Mouse (Mus musculus) forebrain, embryonic 14.5 days (tissue): Measurements from ENCODE around the gene Pwwp2b. TPM values are rescaled to one million over a fixed set of nuclear protein-coding genes. Genes with fewer than 3 reads are reported as not detected.

Experiments
- ATAC-seq: fragments of 200-750 bp; cut with Nextera tagmentation; 2 replicates; pipeline ENCODE4 v1.8.0; 2017; ENCODE audit warnings: mild to moderate bottlenecking, moderate library complexity
- DNase-seq: peaks from one replicate; pipeline ENCODE4 v3.0.0-alpha.2; 2015; ENCODE audit warnings: low spot score
- H3K27ac ChIP-seq: fragments of 300-500 bp; sonication (generic); 2 replicates; pipeline ENCODE4 v1.5.1; 2014; ENCODE audit warnings: low read depth, mild to moderate bottlenecking, control low read depth, low read length, moderate library complexity
- H3K27me3 ChIP-seq: fragments of 300-500 bp; sonication (generic); replicated peaks from 2 replicates; pipeline ENCODE4 v1.6.1; 2014; ENCODE audit warnings: low read length, control low read depth, mixed read lengths; ENCODE audit not compliant: control insufficient read depth, insufficient read depth
- H3K36me3 ChIP-seq: fragments of 300-500 bp; sonication (generic); 2 replicates; pipeline ENCODE4 v1.6.1; 2014; ENCODE audit warnings: low read length, control low read depth; ENCODE audit not compliant: control insufficient read depth, insufficient read depth
- H3K4me1 ChIP-seq: fragments of 300-500 bp; sonication (generic); 2 replicates; pipeline ENCODE4 v1.6.1; 2014; ENCODE audit warnings: antibody characterized with exemption, low read length, control low read depth; ENCODE audit not compliant: control insufficient read depth, insufficient read depth
- H3K4me2 ChIP-seq: fragments of 300-500 bp; sonication (generic); 2 replicates; pipeline ENCODE4 v1.6.1; 2014; ENCODE audit warnings: mild to moderate bottlenecking, control low read depth, low read length
- H3K4me3 ChIP-seq: fragments of 300-500 bp; sonication (generic); 2 replicates; pipeline ENCODE4 v1.5.1; 2014; ENCODE audit warnings: low read depth, low read length, control low read depth
- H3K9ac ChIP-seq: fragments of 300-500 bp; sonication (generic); 2 replicates; pipeline ENCODE4 v1.6.1; 2014; ENCODE audit warnings: mild to moderate bottlenecking, low read length, control low read depth, moderate library complexity
- H3K9me3 ChIP-seq: fragments of 300-500 bp; sonication (generic); replicated peaks from 2 replicates; pipeline ENCODE4 v1.6.1; 2016; ENCODE audit warnings: low read length, control low read depth, mixed read lengths; ENCODE audit not compliant: control insufficient read depth
- WGBS: fragments of 180-500 bp; shearing (Covaris S2); extraction: QIAGEN DNeasy Blood & Tissue Kit; methylation state at CpG from one replicate; pipeline ENCODE4 v1.1.7; 2014; 5-methylcytosine and 5-hydroxymethylcytosine counted together
- polyA plus RNA-seq: library from polyadenylated mRNA; unstranded; fragments of >200 nt; fragmentation: Nextera tagmentation; extraction: Ambion mirVana; gene quantifications from 2 replicates; pipeline ENCODE4 v1.2.1, GENCODE M21; 2014

Gene Pwwp2b
- polyA plus RNA-seq, 1 experiment from 2014 or later: 4.2 TPM

DNA sequence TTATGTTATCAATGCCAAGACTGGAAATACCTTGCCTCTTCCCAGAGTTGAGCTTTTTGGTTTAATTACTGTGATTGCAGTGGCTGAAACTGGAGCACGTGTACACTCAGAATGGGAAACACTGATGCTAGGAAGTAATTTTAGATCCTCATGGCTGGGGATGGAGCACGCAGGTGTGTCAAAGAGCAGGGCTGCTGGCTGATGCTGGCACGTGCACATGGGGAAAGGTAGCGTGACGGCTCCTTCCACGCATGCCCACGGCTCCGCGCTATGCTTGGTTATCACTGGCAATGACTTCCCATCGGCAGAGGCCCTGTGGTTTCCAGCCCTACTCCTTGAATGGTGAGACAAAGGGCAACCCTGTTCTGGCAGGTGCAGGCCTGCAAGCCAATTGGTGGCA, 27.9 kb downstream of the Pwwp2b start:
- no peak overlapping the region; the same call in 1 of the 2 replicates for H3K27ac ChIP-seq
- no peak overlapping the region for H3K9ac ChIP-seq
- no peaks in the 10 kb centered on the region for H3K36me3 ChIP-seq
- no peak overlapping the region for H3K4me2 ChIP-seq
- H3K4me3 ChIP-seq: no peak overlapping the region
- ATAC-seq: 0 out of 2 replicates have a peak, but pooled peaks have one; percentile 11
- H3K9me3 ChIP-seq: no peaks in the 10 kb centered on the region
- H3K27me3 ChIP-seq: no peaks in the 10 kb centered on the region
- peaks cover 10% of the 10 kb centered on the region; the same call in 1 of the 2 replicates for H3K4me1 ChIP-seq
- WGBS: 83% methylated on average over 10 of the region's 10 CpGs
- no peak for DNase-seq

DNA sequence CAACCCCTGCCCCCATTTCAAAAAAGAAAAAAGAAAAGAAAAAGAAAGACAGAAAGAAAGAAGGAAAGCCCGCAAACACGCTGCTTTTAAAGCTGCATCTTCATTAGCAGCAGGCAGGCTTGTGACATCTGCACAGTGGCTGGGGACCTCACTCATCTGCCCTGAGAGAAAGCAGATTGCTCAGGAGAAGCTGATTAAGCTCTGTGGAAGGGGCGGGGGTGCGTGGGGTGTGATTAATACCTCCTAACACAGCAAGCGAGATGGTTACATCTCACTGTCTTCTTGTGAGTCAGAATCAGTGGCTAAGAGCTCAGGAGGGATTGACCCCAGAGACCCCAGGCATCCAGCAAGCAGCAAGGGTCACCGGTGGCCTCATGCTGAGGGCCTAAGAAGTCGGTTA, 29.3 kb downstream of the Pwwp2b start:
- Histone ChIP-seq H3K9me3 (no peaks in the 10 kb centered on the region), H3K4me1 (peaks cover 5% of the 10 kb centered on the region; the same call in 1 of the 2 replicates), H3K9ac (no peak overlapping the region), H3K27me3 (no peaks in the 10 kb centered on the region), H3K36me3 (no peaks in the 10 kb centered on the region), H3K4me3 (no peak overlapping the region), H3K27ac (no peak overlapping the region), H3K4me2 (no peak overlapping the region)
- 79% methylated on average over 7 of the region's 7 CpGs for WGBS
- ATAC-seq (no peak), DNase-seq (no peak)

DNA sequence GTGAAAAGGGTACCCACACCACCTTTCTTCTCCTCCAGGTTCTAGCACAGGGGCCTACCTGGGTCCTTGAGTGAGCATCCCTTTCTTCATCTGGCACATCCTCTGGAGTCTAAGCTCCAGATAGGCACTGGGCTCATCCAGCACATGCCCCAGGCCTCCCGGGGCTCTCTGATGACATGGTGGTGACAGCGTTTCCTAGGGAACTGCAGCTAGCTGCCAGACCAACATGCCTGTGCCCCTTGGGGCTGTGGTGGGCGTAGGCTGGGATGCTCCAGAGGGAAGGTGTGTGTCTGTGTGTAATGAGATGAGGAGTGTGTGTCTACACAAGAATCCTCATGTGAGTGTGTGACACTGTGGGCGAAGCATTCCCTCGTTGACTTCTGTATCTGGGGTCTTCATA, 31.3 kb downstream of the Pwwp2b start:
- no peak overlapping the region for H3K9ac ChIP-seq
- H3K4me1 ChIP-seq: peaks cover 4% of the 10 kb centered on the region; the same call in 1 of the 2 replicates
- ATAC-seq (no peak), DNase-seq (no peak)
- H3K9me3 ChIP-seq: no peaks in the 10 kb centered on the region
- no peaks in the 10 kb centered on the region for H3K27me3 ChIP-seq
- no peak overlapping the region for H3K4me3 ChIP-seq
- WGBS: 81% methylated on average over 5 of the region's 5 CpGs
- no peak overlapping the region for H3K27ac ChIP-seq
- H3K4me2 ChIP-seq: no peak overlapping the region
- H3K36me3 ChIP-seq: no peaks in the 10 kb centered on the region

DNA sequence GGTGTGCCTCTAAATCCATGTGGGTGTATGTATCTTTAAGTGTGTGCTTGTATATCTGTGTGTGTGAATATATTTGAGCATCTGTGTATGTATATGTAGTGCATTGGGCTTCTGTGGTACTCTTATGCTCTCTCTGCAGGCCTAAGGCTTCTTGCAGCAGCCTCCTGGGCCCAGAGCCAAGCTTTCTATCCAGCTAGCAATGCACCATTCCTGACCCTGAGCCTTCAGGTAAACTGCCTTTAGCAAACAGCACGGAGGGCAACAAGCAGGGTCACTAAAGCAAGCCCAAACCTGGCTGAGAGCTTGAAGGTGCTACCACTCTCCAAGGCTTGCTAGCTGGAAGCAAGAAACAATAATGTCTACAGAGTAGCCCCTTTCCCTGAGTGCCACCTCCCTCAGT, 31.8 kb downstream of the Pwwp2b start:
- Histone ChIP-seq H3K4me1 (peaks cover 4% of the 10 kb centered on the region; the same call in 1 of the 2 replicates), H3K4me3 (no peak overlapping the region), H3K27me3 (no peaks in the 10 kb centered on the region), H3K4me2 (no peak overlapping the region), H3K27ac (no peak overlapping the region), H3K9ac (no peak overlapping the region), H3K36me3 (no peaks in the 10 kb centered on the region), H3K9me3 (no peaks in the 10 kb centered on the region)
- DNase-seq (no peak), ATAC-seq (no peak)
- 81% methylated on average over 1 of the region's 1 CpGs for WGBS

DNA sequence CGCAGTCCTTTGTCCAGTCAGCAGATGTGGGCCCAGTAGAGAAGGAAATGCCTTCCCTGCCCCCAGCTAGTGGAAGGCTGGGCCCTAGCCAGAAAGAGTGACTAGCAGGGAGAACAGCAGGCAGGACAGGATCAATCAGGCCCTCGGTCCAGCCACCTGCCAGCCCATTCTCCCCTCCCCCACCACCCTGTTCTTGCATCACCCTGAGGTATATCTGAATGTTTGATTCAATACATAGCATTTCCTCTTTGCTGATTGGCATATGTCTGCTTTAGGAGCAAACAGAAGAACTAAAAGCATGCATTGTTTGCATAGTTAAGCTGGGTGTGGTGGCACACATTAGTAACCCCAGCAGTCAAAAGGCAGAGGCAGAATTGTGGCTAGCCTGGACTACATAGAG, 32.9 kb downstream of the Pwwp2b start:
- Histone ChIP-seq H3K4me1 (peaks cover 3% of the 10 kb centered on the region; the same call in 1 of the 2 replicates), H3K27me3 (no peaks in the 10 kb centered on the region), H3K4me3 (no peak overlapping the region), H3K9ac (no peak overlapping the region), H3K27ac (no peak overlapping the region), H3K9me3 (no peaks in the 10 kb centered on the region), H3K4me2 (no peak overlapping the region), H3K36me3 (no peaks in the 10 kb centered on the region)
- ATAC-seq: no peak
- 48% methylated on average over 2 of the region's 2 CpGs for WGBS
- no peak for DNase-seq

DNA sequence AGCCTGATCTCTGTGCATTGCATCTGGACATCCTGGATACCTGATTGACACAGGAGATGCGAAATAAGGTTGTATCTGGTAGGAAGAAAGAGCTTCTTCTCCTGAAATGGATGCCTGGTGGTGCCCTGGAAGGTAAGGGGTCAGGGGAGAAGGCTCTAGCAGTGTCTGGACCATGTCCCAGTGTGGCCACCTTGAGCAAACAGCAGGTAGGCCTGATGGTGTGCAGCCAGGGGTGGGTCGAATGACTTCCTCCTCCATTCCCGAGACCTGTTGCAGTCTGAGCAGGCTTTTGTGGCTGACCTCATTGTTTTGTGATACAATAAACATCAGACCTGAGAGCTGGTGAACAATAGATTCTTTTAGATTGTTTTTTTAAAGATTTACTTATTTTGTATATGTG, 33.8 kb downstream of the Pwwp2b start:
- H3K27ac ChIP-seq: no peak overlapping the region
- no peak for ATAC-seq
- no peaks in the 10 kb centered on the region for H3K36me3 ChIP-seq
- H3K4me3 ChIP-seq: no peak overlapping the region
- no peak overlapping the region for H3K4me2 ChIP-seq
- no peak overlapping the region for H3K9ac ChIP-seq
- WGBS: 72% methylated on average over 3 of the region's 3 CpGs
- H3K4me1 ChIP-seq: no peaks in the 10 kb centered on the region
- no peak for DNase-seq
- no peaks in the 10 kb centered on the region for H3K27me3 ChIP-seq
- H3K9me3 ChIP-seq: no peaks in the 10 kb centered on the region

DNA sequence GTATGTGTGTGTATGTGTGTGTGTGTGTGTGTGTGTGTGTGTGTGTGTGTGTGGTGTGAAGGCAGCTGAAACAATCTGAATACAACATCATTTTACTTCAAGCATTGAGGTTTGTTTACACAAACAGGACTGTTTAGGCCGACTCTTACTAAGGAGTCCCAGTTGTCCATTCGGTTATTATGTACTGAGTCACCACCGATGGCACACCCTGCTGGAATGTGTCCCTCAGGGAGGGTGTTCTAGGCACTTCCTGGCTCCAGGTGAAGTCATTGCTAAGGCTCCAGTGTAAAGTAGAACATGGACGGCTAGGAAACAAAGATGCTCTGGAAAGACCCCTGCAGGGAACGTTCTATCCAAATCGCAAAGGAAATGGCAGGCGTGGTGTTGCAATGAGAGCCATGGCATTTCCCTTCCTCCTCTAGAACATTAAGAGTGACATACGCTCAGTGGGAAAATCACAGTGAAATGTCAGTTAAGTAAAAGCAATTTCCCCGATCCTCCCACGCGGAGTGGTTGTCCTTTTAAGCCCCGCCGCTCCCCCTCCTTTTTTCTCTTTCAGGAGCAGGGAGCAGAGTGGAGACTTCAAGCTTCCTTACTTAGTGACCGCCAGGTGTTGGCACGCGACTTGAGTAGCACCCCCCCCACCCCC, 37.1 kb downstream of the Pwwp2b start:
- no peak overlapping the region for H3K27ac ChIP-seq
- H3K9ac ChIP-seq: no peak overlapping the region
- H3K4me3 ChIP-seq: no peak overlapping the region
- no peak for DNase-seq
- no peaks in the 10 kb centered on the region for H3K9me3 ChIP-seq
- H3K27me3 ChIP-seq: no peaks in the 10 kb centered on the region
- H3K36me3 ChIP-seq: no peaks in the 10 kb centered on the region
- no peak for ATAC-seq
- 76% methylated on average over 16 of the region's 16 CpGs for WGBS
- H3K4me1 ChIP-seq: no peaks in the 10 kb centered on the region
- H3K4me2 ChIP-seq: no peak overlapping the region

DNA sequence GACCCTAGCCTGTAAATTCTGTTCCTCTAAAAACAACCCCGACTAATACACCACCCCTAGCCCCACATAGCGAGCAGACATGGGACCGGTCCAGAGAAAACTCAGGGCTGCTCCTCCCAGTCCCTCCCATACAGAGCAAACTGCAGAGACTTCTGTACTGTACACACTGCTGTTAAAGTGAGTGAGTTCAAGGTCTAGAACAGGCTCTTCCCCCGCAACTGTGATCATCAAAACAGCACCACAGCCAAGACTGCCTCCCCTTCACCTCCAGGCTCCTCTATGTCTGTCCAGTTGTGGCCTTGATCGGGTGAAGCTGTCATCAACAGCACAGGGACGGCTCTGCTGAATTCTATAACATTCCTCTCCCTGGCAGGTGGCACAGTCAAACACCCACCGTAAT, 40.3 kb downstream of the Pwwp2b start:
- no peak overlapping the region for H3K27ac ChIP-seq
- H3K4me1 ChIP-seq: no peaks in the 10 kb centered on the region
- no peaks in the 10 kb centered on the region for H3K36me3 ChIP-seq
- H3K4me2 ChIP-seq: no peak overlapping the region
- no peak overlapping the region for H3K9ac ChIP-seq
- 83% methylated on average over 7 of the region's 7 CpGs for WGBS
- H3K4me3 ChIP-seq: no peak overlapping the region
- ATAC-seq: no peak
- no peaks in the 10 kb centered on the region for H3K9me3 ChIP-seq
- no peaks in the 10 kb centered on the region for H3K27me3 ChIP-seq
- DNase-seq: no peak

DNA sequence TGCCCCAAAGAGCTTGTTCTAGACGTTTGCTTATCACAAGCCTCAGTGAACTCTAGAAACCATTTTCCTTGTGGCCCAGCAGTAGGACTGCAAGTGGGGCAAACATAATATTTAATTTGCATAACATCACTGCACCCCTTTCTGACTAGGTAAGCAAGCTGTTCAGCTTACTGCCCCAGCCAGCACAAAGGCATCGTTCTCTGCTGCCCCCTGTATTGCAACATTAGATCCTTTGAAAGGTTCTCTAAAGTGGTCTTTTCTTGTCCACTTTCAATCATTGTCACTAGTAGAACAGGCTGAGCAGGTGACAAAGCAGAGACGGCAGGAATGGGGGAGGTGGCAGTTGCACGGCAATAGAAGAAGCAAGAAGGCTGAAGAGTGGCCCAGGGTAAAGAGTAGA, 45.1 kb downstream of the Pwwp2b start:
- Histone ChIP-seq H3K9me3 (no peaks in the 10 kb centered on the region), H3K9ac (no peak overlapping the region), H3K27ac (no peak overlapping the region), H3K4me3 (no peak overlapping the region), H3K4me2 (no peak overlapping the region), H3K4me1 (no peaks in the 10 kb centered on the region), H3K36me3 (no peaks in the 10 kb centered on the region), H3K27me3 (no peaks in the 10 kb centered on the region)
- 58% methylated on average over 4 of the region's 4 CpGs for WGBS
- no peak for ATAC-seq
- DNase-seq: no peak
